Mouse (Mus musculus) Patski (cell line): ENCODE results near the gene Zwint. TPM values are rescaled to one million over a fixed set of nuclear protein-coding genes. Genes with fewer than 3 reads are reported as not detected.

Source experiments
- ATAC-seq: fragments of 100-300 bp; one replicate; pipeline ENCODE4 v1.8.0; 2021
- CTCF ChIA-PET: fragments of 350-600 bp; sonication (Branson Sonifier 250); formaldehyde crosslinking; loops from one replicate; lab custom pipeline; 2022; ENCODE audit warnings: inconsistent platforms; lab: Charles Lee
- POLR2A ChIA-PET: fragments of 350-600 bp; sonication (Branson Sonifier 250); formaldehyde crosslinking; loops from one replicate; lab custom pipeline; 2022; ENCODE audit warnings: antibody characterized with exemption, inconsistent platforms; lab: Charles Lee
- DNase-seq: peaks from one replicate; pipeline ENCODE4 v3.0.0-alpha.2; 2011; ENCODE audit warnings: low read depth, low spot score
- H3K27me3 ChIP-seq: fragments of 371-371 bp; one replicate; pipeline ENCODE4 v1.5.1; 2021
- CTCF ChIP-seq: fragments of 100-300 bp; IDR thresholded peaks from one replicate; pipeline ENCODE4 v1.5.1; 2021
- in situ Hi-C: fragments of 300-500 bp; cut with MboI; formaldehyde crosslinking; loops from 3 replicates; pipeline ENCODE4 v1.11.1; 2018; ENCODE audit warnings: low pct_unique_long_range_greater_than_20kb, mixed read lengths
- polyA plus RNA-seq: library from polyadenylated mRNA; unstranded; gene quantifications from one replicate; pipeline ENCODE4 v1.2.3, GENCODE M21; 2021

The Zwint gene
- polyA plus RNA-seq, 1 experiment from 2014 or later, result 244 TPM

DNA sequence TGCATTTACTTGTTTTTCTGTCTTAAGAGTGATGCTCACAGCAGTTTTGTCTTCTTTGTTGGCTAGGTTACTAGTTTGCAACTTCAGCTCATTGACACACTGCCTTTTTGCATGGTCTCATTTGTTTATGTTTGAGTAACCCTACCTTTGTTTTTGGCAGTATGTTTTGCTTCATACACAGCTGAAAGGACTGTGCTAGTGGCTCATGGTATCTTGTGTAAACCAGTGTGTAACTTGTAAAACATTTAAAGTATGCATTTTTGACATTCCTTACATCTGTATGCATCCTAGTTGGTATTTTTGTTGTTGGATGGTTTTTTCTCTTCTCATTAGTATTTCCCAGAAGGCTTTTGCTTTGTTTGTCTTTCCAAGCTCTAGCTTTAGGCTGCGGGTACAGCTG lies 5.7 kb downstream of the Zwint start:
- ATAC-seq (peak; percentile 84), DNase-seq (no peak)
- ChIA-PET CTCF (no interaction called here), POLR2A (interaction anchor here (0.7 kb wide), 1 partner anchor 300 kb away, joined by 5 read pairs; no protein-coding TSS in a partner anchor)
- H3K27me3 ChIP-seq, result no peaks in the 10 kb centered on the region
- in situ Hi-C loops, result loop anchor here (25.0 kb wide), 1 partner anchor 698 kb away; no protein-coding TSS in a partner anchor
- no peak for TF ChIP-seq CTCF

DNA sequence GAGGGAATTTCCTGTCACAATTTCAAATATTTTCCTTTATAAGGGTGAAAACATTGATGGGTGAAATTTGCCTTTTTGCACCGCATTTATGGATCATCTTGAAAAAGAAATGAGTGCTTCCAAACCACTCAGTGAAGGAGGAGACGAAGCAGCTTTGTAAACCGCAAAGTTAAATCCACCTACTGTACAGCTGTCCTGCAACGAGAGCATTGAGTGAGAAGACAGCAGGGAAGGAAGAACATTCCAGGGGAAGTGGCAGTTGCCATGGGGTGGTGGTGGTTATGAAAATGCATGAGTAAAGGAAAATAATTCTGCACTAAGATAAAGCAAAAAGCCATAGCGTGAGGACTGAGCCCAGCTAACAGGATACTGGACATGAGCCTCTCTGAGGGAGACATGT lies 13.2 kb downstream of the Zwint start:
- no peak for TF ChIP-seq CTCF
- ChIA-PET POLR2A (no interaction called here), CTCF (no interaction called here)
- no peaks in the 10 kb centered on the region for H3K27me3 ChIP-seq
- in situ Hi-C loops, result loop anchor here (25.0 kb wide), 1 partner anchor 706 kb away; no protein-coding TSS in a partner anchor
- DNase-seq (no peak), ATAC-seq (no peak)

DNA sequence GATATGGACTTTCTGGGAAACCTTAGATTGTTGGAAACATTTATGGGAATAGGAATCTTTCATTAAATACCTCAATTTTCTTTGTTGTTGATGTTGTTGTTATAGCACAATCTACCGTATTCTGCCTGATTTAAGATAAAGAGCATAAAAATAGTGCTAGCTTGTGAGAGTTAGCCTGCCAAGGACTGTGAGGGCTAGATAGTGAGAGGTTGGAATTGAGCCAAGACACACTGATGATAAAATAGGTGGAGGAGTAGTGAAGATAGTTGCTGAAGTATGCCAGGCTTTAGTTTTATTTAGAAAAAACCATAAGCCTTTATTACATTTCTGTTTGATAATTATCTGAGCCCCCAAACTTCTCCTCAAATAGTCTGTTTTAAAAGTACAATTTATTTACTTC lies 14.4 kb downstream of the Zwint start:
- ChIA-PET CTCF (no interaction called here), POLR2A (no interaction called here)
- no peak for ATAC-seq
- no peaks in the 10 kb centered on the region for H3K27me3 ChIP-seq
- no peak for TF ChIP-seq CTCF
- in situ Hi-C loops, result loop anchor here (25.0 kb wide), 1 partner anchor 707 kb away; no protein-coding TSS in a partner anchor
- DNase-seq, result no peak

DNA sequence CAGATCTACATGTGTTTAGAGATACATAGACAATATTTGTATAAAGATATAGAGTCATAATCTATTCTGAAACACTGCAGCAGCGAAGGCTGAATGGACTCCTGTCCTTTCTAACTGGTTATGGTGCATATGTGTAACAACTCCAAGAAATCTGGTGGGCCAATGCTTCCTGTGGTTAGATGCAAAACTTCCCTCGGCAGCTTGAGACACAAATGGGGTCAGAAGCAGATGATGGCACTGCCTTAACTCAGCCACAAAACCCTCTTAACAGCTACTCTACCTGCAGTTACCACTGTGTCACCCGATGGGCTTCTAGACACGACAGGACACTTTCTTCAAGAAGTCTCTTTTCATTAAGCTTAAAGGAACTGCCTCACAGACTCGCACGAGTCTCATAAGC lies 21.3 kb downstream of the Zwint start:
- no peak for TF ChIP-seq CTCF
- H3K27me3 ChIP-seq, result no peaks in the 10 kb centered on the region
- CTCF ChIA-PET, result interaction anchor here (1.5 to 1.7 kb wide), 2 partner anchors 9 to 10 kb away, joined by 4 read pairs; no protein-coding TSS in a partner anchor
- ATAC-seq, result no peak
- DNase-seq, result no peak
- POLR2A ChIA-PET, result no interaction called here
- in situ Hi-C loops, result no loop called here

DNA sequence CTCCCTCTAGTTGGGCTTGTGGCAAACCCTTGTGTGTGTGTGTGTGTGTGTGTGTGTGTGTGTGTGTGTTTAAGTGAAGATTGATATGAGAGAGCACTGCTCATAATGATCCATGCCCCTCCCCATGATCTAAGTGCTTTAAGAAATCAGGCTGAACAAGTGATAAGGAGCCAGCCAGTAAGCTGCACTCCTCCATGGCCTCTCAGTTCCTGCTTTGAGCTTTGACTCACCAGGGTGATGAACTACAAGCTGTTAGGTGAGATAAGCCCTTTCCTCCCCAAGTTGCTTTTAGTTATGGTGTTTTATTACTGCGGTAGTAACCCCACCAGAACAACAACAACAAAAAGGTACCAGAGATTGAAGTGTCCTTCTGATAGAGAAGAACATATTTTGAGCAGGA lies 21.9 kb downstream of the Zwint start:
- in situ Hi-C loops, result no loop called here
- H3K27me3 ChIP-seq, result no peaks in the 10 kb centered on the region
- TF ChIP-seq CTCF, result no peak
- no peak for DNase-seq
- CTCF ChIA-PET, result interaction anchor here (1.5 to 1.7 kb wide), 2 partner anchors 9 to 11 kb away, joined by 4 read pairs; no protein-coding TSS in a partner anchor
- ATAC-seq, result no peak
- POLR2A ChIA-PET, result interaction anchor here (0.6 kb wide), 1 partner anchor 19 kb away, joined by 3 read pairs; no protein-coding TSS in a partner anchor

DNA sequence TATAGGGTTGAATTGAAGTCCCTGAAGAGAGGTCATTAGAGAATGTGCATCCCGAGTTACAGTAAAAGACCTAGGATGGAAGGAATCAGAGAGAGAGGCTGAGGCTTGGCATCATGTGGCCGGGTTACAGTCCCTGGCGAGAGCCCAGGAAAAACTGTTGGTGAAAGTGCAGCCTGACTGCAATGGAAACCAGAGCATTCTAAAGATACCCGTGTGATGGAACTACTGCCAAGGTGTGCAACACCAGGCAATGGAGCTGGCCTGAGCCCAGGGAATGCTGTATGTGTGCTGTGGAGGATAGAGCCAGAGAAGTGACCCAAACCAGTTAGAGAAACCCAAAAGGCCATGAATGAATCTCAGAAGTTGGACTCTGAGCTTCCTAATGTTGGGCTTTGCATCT lies 24.4 kb downstream of the Zwint start:
- POLR2A ChIA-PET, result no interaction called here
- in situ Hi-C loops, result no loop called here
- no peak for TF ChIP-seq CTCF
- ATAC-seq (no peak), DNase-seq (no peak)
- CTCF ChIA-PET, result no interaction called here
- no peaks in the 10 kb centered on the region for H3K27me3 ChIP-seq

DNA sequence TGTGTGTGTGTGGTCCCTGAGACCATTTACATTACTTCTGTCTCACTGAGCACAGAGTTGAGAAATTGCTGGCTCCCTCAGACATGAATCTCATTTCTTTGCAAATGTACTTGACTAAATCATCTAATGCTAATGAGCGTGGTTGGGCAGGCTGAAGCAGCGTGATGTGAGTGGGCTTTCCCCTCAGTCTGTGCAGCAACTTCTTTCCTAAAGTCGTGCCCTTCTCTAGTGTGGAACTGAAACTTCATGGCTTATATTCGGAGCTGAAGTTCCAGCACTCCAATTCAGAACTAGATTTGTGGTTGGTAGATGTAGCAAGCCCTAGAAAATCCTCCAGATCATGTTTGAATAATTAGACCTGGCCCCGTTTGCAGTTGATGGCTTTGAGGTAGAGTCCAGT lies 46.4 kb downstream of the Zwint start:
- ATAC-seq (no peak), DNase-seq (no peak)
- ChIA-PET POLR2A (no interaction called here), CTCF (no interaction called here)
- H3K27me3 ChIP-seq, result no peaks in the 10 kb centered on the region
- TF ChIP-seq CTCF, result no peak
- in situ Hi-C loops, result no loop called here

DNA sequence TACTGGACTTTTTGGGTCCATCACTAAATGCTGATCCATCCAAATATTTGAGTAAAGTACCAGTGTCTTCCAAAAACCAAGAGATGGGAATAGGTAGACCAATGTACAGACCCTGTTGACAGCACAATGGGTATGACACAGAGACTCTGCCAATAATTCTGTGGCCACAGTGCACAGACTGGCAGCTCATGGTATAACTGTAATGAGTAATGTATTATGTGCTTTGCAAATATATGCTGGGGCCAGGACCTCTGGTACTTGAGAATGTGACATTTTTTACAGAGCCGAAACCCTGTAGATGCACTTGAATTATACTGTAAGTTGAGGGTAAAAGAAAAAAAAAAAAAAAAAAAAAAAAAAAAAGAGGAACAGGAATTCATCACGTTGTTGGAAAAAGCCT lies 59.1 kb downstream of the Zwint start:
- in situ Hi-C loops, result no loop called here
- no peak for TF ChIP-seq CTCF
- no peaks in the 10 kb centered on the region for H3K27me3 ChIP-seq
- CTCF ChIA-PET, result no interaction called here
- POLR2A ChIA-PET, result interaction anchor here (0.6 kb wide), 1 partner anchor 9 kb away, joined by 3 read pairs; no protein-coding TSS in a partner anchor
- no peak for ATAC-seq
- DNase-seq, result no peak
